Mouse (Mus musculus) heart, embryonic 11.5 days (tissue): ENCODE results near the gene Cdrt4. TPM values are rescaled to one million over a fixed set of nuclear protein-coding genes. Genes with fewer than 3 reads are reported as not detected.

Experiments used
- ATAC-seq: fragments of 200-750 bp; cut with Nextera tagmentation; replicated peaks from 2 replicates; pipeline ENCODE4 v1.8.0; 2017; ENCODE audit warnings: moderate library complexity; ENCODE audit not compliant: insufficient number of reproducible peaks, low FRiP score, low TSS enrichment
- H3K27ac ChIP-seq: fragments of 300-500 bp; sonication (generic); 2 replicates; pipeline ENCODE4 v1.5.1; 2014; ENCODE audit warnings: mild to moderate bottlenecking, low read depth, low read length
- H3K27me3 ChIP-seq: fragments of 300-500 bp; sonication (generic); 2 replicates; pipeline ENCODE4 v1.6.1; 2014; ENCODE audit warnings: mild to moderate bottlenecking, low read length, mixed read lengths; ENCODE audit not compliant: control insufficient read depth, insufficient read depth
- H3K36me3 ChIP-seq: fragments of 300-500 bp; sonication (generic); 2 replicates; pipeline ENCODE4 v1.6.1; 2014; ENCODE audit warnings: mild to moderate bottlenecking, low read length, moderate library complexity, mixed read lengths; ENCODE audit not compliant: control insufficient read depth, insufficient read depth
- H3K4me1 ChIP-seq: fragments of 300-500 bp; sonication (generic); 2 replicates; pipeline ENCODE4 v1.6.1; 2014; ENCODE audit warnings: low read length; ENCODE audit not compliant: control insufficient read depth, insufficient read depth
- H3K4me2 ChIP-seq: fragments of 300-500 bp; sonication (generic); 2 replicates; pipeline ENCODE4 v1.6.1; 2014; ENCODE audit warnings: mild to moderate bottlenecking, moderate library complexity
- H3K4me3 ChIP-seq: fragments of 300-500 bp; sonication (generic); 2 replicates; pipeline ENCODE4 v1.5.1; 2014; ENCODE audit warnings: low read depth, low read length
- H3K9ac ChIP-seq: fragments of 300-500 bp; sonication (generic); 2 replicates; pipeline ENCODE4 v1.6.1; 2014; ENCODE audit warnings: mild to moderate bottlenecking, low read depth, low read length, moderate library complexity
- H3K9me3 ChIP-seq: fragments of 300-500 bp; sonication (generic); replicated peaks from 2 replicates; pipeline ENCODE4 v1.6.1; 2016; ENCODE audit warnings: low read length; ENCODE audit not compliant: control insufficient read depth
- WGBS: fragments of 180-500 bp; shearing (Covaris S2); extraction: QIAGEN DNeasy Blood & Tissue Kit; methylation state at CpG from one replicate; pipeline ENCODE4 v1.1.7; 2014; ENCODE audit not compliant: insufficient replicate concordance; 5-methylcytosine and 5-hydroxymethylcytosine counted together
- polyA plus RNA-seq: library from polyadenylated mRNA; unstranded; fragments of >200 nt; fragmentation: Nextera tagmentation; extraction: Ambion mirVana; gene quantifications from 2 replicates; pipeline ENCODE4 v1.2.1, GENCODE M21; 2014

Gene Cdrt4
- polyA plus RNA-seq, 1 experiment from 2014 or later: not detected

- no peak overlapping the region for H3K9ac ChIP-seq
- H3K4me2 ChIP-seq: no peak overlapping the region
- H3K27ac ChIP-seq: no peak overlapping the region
- no peak for ATAC-seq
- no peaks in the 10 kb centered on the region for H3K9me3 ChIP-seq
- no peaks in the 10 kb centered on the region for H3K4me1 ChIP-seq
- 86% methylated on average over 5 of the region's 5 CpGs for WGBS
- H3K27me3 ChIP-seq: no peaks in the 10 kb centered on the region
- no peak overlapping the region for H3K4me3 ChIP-seq
- H3K36me3 ChIP-seq: no peaks in the 10 kb centered on the region
Observed at GRCm38 (mm10) chr11:62955186-62955585, 4.2 kb downstream of the Cdrt4 start.

- no peaks in the 10 kb centered on the region for H3K36me3 ChIP-seq
- H3K4me1 ChIP-seq: no peaks in the 10 kb centered on the region
- WGBS: 41% methylated on average over 6 of the region's 6 CpGs
- ATAC-seq: no peak
- no peak overlapping the region for H3K9ac ChIP-seq
- H3K4me3 ChIP-seq: no peak overlapping the region
- H3K27me3 ChIP-seq: no peaks in the 10 kb centered on the region
- no peak overlapping the region for H3K4me2 ChIP-seq
- H3K27ac ChIP-seq: no peak overlapping the region
- H3K9me3 ChIP-seq: no peaks in the 10 kb centered on the region
Observed at GRCm38 (mm10) chr11:62955776-62956175, 4.8 kb downstream of the Cdrt4 start.

- H3K9ac ChIP-seq: no peak overlapping the region
- H3K36me3 ChIP-seq: no peaks in the 10 kb centered on the region
- no peaks in the 10 kb centered on the region for H3K27me3 ChIP-seq
- no peaks in the 10 kb centered on the region for H3K4me1 ChIP-seq
- WGBS: 82% methylated on average over 8 of the region's 8 CpGs
- no peak overlapping the region for H3K27ac ChIP-seq
- no peaks in the 10 kb centered on the region for H3K9me3 ChIP-seq
- H3K4me3 ChIP-seq: no peak overlapping the region
- no peak for ATAC-seq
- H3K4me2 ChIP-seq: no peak overlapping the region
Observed at GRCm38 (mm10) chr11:62957626-62958180, 6.7 kb downstream of the Cdrt4 start.

- H3K4me3 ChIP-seq: no peak overlapping the region
- no peak overlapping the region for H3K4me2 ChIP-seq
- WGBS: 74% methylated on average over 4 of the region's 4 CpGs
- H3K9me3 ChIP-seq: no peaks in the 10 kb centered on the region
- no peak for ATAC-seq
- no peak overlapping the region for H3K9ac ChIP-seq
- H3K36me3 ChIP-seq: no peaks in the 10 kb centered on the region
- no peaks in the 10 kb centered on the region for H3K27me3 ChIP-seq
- no peak overlapping the region for H3K27ac ChIP-seq
- H3K4me1 ChIP-seq: peaks cover 13% of the 10 kb centered on the region
Observed at GRCm38 (mm10) chr11:62963292-62963691, 12.3 kb downstream of the Cdrt4 start.

GRCm38 (mm10) chr11:62966424-62966764 lies 15.4 kb downstream of the Cdrt4 start:
- peak overlapping the region; percentile 67; the same call in 1 of the 2 replicates for H3K9ac ChIP-seq
- WGBS: 38% methylated on average over 3 of the region's 3 CpGs
- H3K9me3 ChIP-seq: no peaks in the 10 kb centered on the region
- H3K27me3 ChIP-seq: no peaks in the 10 kb centered on the region
- peaks cover 13% of the 10 kb centered on the region for H3K4me1 ChIP-seq
- no peak for ATAC-seq
- H3K4me3 ChIP-seq: peak overlapping the region; percentile 38; the same call in 1 of the 2 replicates
- H3K36me3 ChIP-seq: no peaks in the 10 kb centered on the region
- peak overlapping the region; percentile 70 for H3K4me2 ChIP-seq
- peak overlapping the region; percentile 90 for H3K27ac ChIP-seq

GRCm38 (mm10) chr11:62966765-62967633 lies 16.0 kb downstream of the Cdrt4 start:
- no peak for ATAC-seq
- WGBS: 4% methylated on average over 27 of the region's 27 CpGs
- Histone ChIP-seq H3K27ac (peak overlapping the region; percentile 90), H3K9ac (peak overlapping the region; percentile 67), H3K27me3 (no peaks in the 10 kb centered on the region), H3K4me1 (peaks cover 13% of the 10 kb centered on the region), H3K4me2 (peak overlapping the region; percentile 70), H3K9me3 (no peaks in the 10 kb centered on the region), H3K36me3 (no peaks in the 10 kb centered on the region), H3K4me3 (peak overlapping the region; percentile 38)

GRCm38 (mm10) chr11:62977176-62977575 lies 26.2 kb downstream of the Cdrt4 start:
- H3K36me3 ChIP-seq: no peaks in the 10 kb centered on the region
- H3K27ac ChIP-seq: no peak overlapping the region
- no peak overlapping the region for H3K4me3 ChIP-seq
- H3K4me2 ChIP-seq: no peak overlapping the region
- H3K4me1 ChIP-seq: no peaks in the 10 kb centered on the region
- no peak for ATAC-seq
- no peak overlapping the region for H3K9ac ChIP-seq
- 92% methylated on average over 1 of the region's 1 CpGs for WGBS
- H3K27me3 ChIP-seq: no peaks in the 10 kb centered on the region
- H3K9me3 ChIP-seq: no peaks in the 10 kb centered on the region

GRCm38 (mm10) chr11:62978886-62979285 lies 27.9 kb downstream of the Cdrt4 start:
- Histone ChIP-seq H3K27ac (no peak overlapping the region), H3K4me3 (no peak overlapping the region), H3K4me2 (no peak overlapping the region), H3K27me3 (no peaks in the 10 kb centered on the region), H3K36me3 (no peaks in the 10 kb centered on the region), H3K9me3 (no peaks in the 10 kb centered on the region), H3K9ac (no peak overlapping the region), H3K4me1 (no peaks in the 10 kb centered on the region)
- ATAC-seq: no peak
- WGBS: 69% methylated on average over 6 of the region's 6 CpGs
